Mouse (Mus musculus): ENCODE measurements at regions not wholly inside any gene's neighbourhood (a gene's known extent, or its start where the extent isn't known, plus 50 kb on each side); places are given as distances from the start of the nearest gene placed in this dataset.
A peak's percentile ranks its signal among the peaks of the same experiment; 100 is the strongest.
"Not testable (repeated sequence)": the region's sequence is repeated elsewhere in the genome, so short reads cannot be mapped to it uniquely, and the experiment has no call there.

DNA sequence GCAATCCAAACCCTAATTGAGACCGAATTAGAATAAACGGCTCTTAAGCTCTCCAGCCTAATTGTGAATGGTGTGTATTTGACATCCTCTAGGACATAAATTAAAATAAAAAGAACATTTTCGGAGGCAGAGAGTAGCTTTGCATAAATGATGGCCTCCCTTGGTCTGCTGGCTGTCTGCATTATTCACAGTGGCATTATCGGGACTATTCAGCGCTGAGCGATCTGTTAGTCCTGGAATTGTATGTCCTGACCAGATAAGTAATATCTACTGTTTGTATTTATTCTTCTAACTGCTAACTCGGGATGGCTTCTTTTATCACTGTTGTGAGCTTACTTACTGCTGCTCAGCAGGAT, 299.6 kb downstream of the Chl1 start:
- DNase-seq (ENCODE audit: low spot score): no peak

DNA sequence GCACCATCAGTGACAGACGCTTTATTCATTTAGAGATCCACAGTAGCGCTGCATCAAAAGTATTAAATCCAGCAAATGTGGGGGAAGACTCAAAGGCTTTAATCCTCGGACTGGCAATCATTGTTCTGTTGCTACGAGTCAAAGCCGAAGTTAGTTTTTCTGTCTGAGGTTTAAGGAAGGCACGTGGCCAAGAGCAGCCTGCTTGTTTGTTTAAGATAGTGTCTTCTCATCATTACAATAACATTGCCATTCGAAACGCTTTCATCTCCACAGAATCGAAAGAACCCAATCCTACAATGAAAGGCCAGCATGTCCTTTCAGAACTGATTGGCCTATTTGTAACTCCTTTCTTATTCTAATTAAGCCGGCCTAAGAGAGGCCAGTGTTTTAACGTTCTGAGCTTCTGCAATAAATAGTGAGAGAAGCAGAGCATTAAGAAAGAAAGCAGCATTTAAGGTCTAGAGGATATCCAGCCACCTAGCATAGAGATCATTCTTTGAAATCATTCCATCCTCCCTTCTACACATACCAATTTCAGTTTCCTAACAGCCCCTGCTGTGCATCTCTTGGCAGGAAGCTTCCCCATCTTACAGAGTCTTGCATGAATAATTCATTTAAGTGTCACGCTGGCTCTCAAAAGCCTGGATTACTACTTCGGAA, 300.1 kb downstream of the Chl1 start:
- no peak for DNase-seq (ENCODE audit: low spot score)

GRCm38 (mm10) chr6:103816396-103816795, 306.0 kb downstream of the Chl1 start:
- DNase-seq (ENCODE audit: low spot score): not testable (repeated sequence)

- DNase-seq (ENCODE audit: low spot score): no peak
Observed at GRCm38 (mm10) chr6:103826042-103826441, 315.7 kb downstream of the Chl1 start.

DNA sequence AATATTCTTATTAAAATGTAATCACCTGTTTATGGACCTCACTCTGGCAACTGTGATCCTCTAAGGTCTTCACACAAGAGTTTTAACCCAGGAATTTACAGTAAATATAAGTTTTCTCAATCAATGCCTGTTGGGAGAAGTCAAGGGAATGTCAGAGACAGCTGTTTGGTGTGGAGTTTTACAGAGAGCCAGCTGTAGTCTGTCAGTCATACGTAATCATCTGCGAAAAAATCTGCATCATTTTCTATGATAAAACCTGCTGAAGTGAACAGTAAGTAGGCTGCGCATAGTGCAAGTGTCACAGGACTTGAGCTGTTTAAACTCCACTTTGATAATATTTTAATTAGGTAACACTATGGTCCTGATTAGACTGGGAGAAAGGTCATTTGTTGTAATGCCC, 317.2 kb downstream of the Chl1 start:
- DNase-seq (ENCODE audit: low spot score): no peak

- no peak for DNase-seq (ENCODE audit: low spot score)
Observed at GRCm38 (mm10) chr6:103828866-103829265, 318.5 kb downstream of the Chl1 start.

- no peak for DNase-seq (ENCODE audit: low spot score)
Observed at GRCm38 (mm10) chr6:103832301-103832700, 321.9 kb downstream of the Chl1 start.

- DNase-seq (ENCODE audit: low spot score): no peak
Observed at GRCm38 (mm10) chr6:103832808-103833207, 322.4 kb downstream of the Chl1 start.

- peak; percentile 62 for DNase-seq (ENCODE audit: low spot score)
Observed at GRCm38 (mm10) chr6:103833501-103834132, 323.2 kb downstream of the Chl1 start.

GRCm38 (mm10) chr6:103834726-103835229, 324.4 kb downstream of the Chl1 start:
- DNase-seq (ENCODE audit: low spot score): no peak

DNA sequence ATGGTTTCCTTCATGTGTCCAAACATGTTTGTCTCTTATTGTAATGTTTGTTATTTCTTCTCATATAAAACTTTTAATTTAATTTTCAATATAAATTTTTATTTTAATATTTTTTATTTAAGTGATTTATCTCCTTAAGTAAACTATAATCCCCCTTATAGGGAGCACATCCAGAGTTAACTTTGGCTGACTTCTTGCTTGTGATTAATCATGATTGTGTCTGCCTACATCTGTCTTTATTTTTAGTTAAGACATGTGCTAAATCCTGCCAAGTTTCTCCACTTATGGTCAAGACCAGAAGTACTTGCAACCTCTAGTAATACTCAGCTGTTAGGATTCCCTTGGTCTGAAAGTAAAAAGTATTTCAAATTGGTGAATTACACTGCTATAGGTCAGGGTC, 349.4 kb downstream of the Chl1 start:
- DNase-seq (ENCODE audit: low spot score): no peak

GRCm38 (mm10) chr6:103893455-103893854, 383.1 kb downstream of the Chl1 start:
- DNase-seq (ENCODE audit: low spot score): no peak

DNA sequence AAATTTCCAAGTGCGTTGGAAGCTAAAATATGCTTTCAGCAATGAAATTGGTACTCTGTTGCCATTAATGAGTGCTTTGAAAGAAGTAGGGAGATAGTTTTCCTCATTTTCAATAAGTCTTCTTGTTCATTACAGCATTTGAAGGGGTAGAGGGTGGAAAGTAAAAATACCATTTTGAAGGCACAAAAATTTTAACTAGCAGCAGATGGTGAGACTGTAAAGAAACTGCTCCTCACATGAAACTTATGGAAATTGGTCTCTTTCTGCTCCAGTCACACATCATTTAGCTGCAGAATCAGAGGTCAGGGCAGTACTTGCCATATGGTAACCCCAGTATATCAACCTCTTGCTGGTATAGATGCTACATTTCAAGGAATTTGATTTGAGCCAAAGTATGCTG, 414.1 kb downstream of the Chl1 start:
- no peak for DNase-seq (ENCODE audit: low spot score)

DNA sequence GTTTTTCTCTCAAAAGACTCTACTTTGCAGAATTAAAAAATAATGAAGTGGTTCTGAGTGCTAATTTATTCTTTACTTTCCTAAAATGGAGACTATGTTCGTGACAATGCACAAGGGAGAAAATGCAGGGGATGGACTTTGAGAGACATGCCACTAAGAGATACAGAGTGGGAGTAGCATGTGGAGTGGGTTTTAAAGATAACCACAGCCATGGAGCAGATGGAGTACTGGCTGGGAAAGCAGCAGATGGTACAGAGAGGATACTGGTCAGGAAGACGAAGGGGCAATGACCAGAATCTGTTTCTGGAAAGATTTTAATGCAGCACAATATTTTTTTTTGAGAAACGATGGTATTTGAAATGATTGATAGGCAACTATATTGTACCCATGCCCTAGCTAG, 416.7 kb downstream of the Chl1 start:
- DNase-seq (ENCODE audit: low spot score): no peak

DNA sequence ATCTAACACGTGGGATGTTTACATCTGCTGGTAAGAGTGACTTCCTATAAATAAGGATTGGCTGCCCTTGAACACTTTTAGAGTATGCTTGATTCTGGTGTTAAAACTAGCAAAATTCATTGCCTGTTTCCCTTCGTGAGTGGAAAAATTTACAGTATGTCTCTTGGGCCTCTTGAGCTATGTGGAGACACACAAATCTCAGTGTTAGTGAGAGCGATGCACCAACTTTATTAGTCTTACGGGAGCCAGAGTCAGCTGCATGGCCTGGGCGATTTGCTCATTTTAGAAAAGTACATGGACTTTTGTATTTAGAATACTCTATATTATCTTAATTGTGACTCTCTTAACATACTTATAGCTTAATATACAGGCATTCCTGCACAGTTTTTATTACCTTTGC, 430.0 kb downstream of the Chl1 start:
- no peak for DNase-seq (ENCODE audit: low spot score)

- DNase-seq (ENCODE audit: low spot score): no peak
Observed at GRCm38 (mm10) chr6:103944361-103944760, 434.0 kb downstream of the Chl1 start.

DNA sequence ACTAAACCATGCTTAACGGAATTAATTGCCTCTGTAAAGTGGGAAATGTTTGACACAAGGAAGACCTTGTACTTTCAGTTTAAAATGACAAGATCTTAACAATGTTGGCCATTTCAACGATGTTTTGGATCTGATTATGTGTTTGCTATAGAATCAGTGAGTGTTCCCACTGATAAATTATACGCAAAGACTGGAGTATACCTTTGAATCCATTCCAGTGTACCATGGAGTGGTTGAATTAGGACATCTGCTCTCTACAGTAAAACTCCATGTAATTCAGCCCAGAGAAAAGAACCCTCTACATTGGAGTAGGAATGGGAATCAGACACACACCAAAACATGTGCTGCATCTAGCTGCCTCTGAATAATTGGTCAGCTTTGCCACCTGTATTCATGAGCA, 437.1 kb downstream of the Chl1 start:
- DNase-seq (ENCODE audit: low spot score): no peak

DNA sequence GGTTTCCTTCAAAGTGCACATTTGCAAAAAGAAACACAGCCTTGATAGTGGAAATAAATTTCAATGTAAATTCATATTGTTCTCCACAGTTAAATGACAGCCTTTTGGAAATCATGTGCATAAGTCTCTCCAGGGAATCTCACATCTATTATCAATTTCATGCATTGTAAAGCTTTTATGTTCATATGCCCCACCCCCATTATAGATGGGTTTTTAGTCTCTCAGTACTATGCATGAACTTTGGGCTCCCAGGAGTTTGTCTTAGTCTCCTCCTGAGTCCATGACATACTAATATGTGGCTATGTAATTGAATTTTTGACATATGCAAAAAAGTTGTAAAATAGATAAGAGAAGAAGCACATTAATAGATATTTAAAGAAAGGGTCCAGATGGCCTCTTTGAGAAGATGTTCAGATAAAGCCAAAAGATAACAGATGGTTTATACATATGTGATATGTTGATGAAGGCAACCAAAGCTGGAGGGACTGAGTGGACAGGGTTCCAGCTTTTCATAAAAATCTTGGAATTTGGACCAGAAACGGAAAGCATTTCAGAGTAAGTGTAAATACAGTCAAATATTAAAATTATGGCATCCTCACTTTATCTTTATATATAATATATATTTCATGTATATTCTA, 442.9 kb downstream of the Chl1 start:
- DNase-seq (ENCODE audit: low spot score): no peak

- peak; percentile 31 for DNase-seq (ENCODE audit: low spot score)
Observed at GRCm38 (mm10) chr6:103959002-103959401, 448.6 kb downstream of the Chl1 start.

- DNase-seq (ENCODE audit: low spot score): no peak
Observed at GRCm38 (mm10) chr6:103967811-103968420, 457.5 kb downstream of the Chl1 start.

- no peak for DNase-seq (ENCODE audit: low spot score)
Observed at GRCm38 (mm10) chr6:103999186-103999585, 488.8 kb downstream of the Chl1 start.

DNA sequence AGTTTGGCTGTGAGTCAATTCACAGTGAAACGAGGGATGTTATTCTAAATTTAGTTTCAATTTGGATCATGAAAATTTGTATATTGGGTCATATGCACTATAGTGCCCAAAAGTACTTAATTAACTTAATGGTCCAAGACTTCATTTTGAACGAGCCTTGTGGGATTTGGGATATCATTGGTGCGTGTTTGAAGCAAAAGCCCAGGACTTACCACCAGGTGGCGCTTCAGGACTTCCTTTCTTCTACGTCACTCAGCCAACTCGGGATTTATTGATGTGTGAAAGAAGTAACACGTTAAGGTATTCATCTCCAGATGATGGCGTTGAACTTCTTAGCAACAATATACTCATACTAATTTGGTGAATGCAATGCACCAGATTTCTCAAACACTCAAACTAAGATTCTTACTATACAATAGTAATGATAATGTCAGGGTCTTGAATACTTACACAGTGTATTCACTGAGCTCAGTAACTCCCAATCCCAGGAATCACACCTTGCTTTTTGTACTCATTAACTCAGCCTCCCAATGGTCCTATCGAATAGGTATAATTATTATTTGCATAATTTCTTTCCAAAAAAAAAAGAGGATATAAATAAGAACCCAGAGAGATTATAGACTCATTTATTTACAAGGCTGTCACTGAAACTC, 464.0 kb upstream of the Cntn6 start:
- DNase-seq (ENCODE audit: low spot score): peak; percentile 86

Measured in layer of hippocampus, adult 11-12 months (tissue).